Comparison of ENCODE assay signal across 9 mouse cellular contexts in genomic region chr12:86879446-86880085, GRCm38 (mm10). TPM values are rescaled to one million over a fixed set of nuclear protein-coding genes. Genes with fewer than 3 reads are reported as not detected.
A peak's percentile ranks its signal among the peaks of the same experiment; 100 is the strongest.
DNase-seq lines count a peak whose midpoint lies in the region; ATAC-seq lines count a peak whose summit lies in the region.
"Had no signal": no experiment of that assay in that cellular context is flagged by ENCODE, and none has a peak within 500 bp of the region (broad histone marks: within the 10 kb centered on the region; RNA-seq: fewer than 3 reads in every experiment).

No protein-coding gene starts in this region.

- peaks cover 29% of the 10 kb centered on the region for H3K4me1 ChIP-seq in kidney, embryonic 14.5 days (ENCODE audit: control insufficient read depth, insufficient read depth, low read length)
- H3K4me1 ChIP-seq in forebrain, embryonic 16.5 days (replicated peaks; ENCODE audit: control insufficient read depth, insufficient read depth, low read length), result peaks cover 26% of the 10 kb centered on the region
- H3K4me1 ChIP-seq in midbrain, embryonic 16.5 days (ENCODE audit: control insufficient read depth, insufficient read depth, low read length), result peaks cover 22% of the 10 kb centered on the region

- no peak overlapping the region for H3K4me2 ChIP-seq in kidney, embryonic 14.5 days (replicated peaks; ENCODE audit: low read depth, low read length)
- H3K4me2 ChIP-seq in forebrain, embryonic 16.5 days (ENCODE audit: low read length), result peak overlapping the region; percentile 60
- H3K4me2 ChIP-seq in midbrain, embryonic 16.5 days (ENCODE audit: low read length), result peak overlapping the region; percentile 79

- H3K36me3 ChIP-seq in kidney, embryonic 14.5 days (ENCODE audit: control insufficient read depth, insufficient read depth, low read length), result peaks cover 11% of the 10 kb centered on the region; the same call in 1 of the 2 replicates
- H3K36me3 ChIP-seq in forebrain, embryonic 16.5 days (ENCODE audit: control insufficient read depth, insufficient read depth), result no peaks in the 10 kb centered on the region
- H3K36me3 ChIP-seq in midbrain, embryonic 16.5 days (ENCODE audit: control insufficient read depth, insufficient read depth, low read length), result no peaks in the 10 kb centered on the region; the same call in 1 of the 2 replicates

- intact Hi-C loops in left cerebral cortex, postnatal 10 days (cut with DNase I), result loop anchor here (5.0 kb wide), 1 partner anchor 77 kb away; no protein-coding TSS in a partner anchor

- H3K27me3 ChIP-seq in kidney, embryonic 14.5 days (ENCODE audit: control insufficient read depth, insufficient read depth, low read length), result no peaks in the 10 kb centered on the region
- no peaks in the 10 kb centered on the region for H3K27me3 ChIP-seq in forebrain, embryonic 16.5 days (replicated peaks; ENCODE audit: control insufficient read depth, insufficient read depth, low read length)
- H3K27me3 ChIP-seq in midbrain, embryonic 16.5 days (ENCODE audit: control insufficient read depth, insufficient read depth, low read depth, low read length), result no peaks in the 10 kb centered on the region
- H3K27me3 ChIP-seq: limb, embryonic 15.5 days had no signal

- H3K9me3 ChIP-seq in kidney, embryonic 14.5 days (ENCODE audit: control insufficient read depth, low read length), result no peaks in the 10 kb centered on the region
- H3K9me3 ChIP-seq in forebrain, embryonic 16.5 days (ENCODE audit: control insufficient read depth, low read length), result no peaks in the 10 kb centered on the region
- H3K9me3 ChIP-seq in midbrain, embryonic 16.5 days (replicated peaks; ENCODE audit: control insufficient read depth, low read length, poor library complexity, severe bottlenecking), result no peaks in the 10 kb centered on the region
- H3K9me3 ChIP-seq: limb, embryonic 15.5 days had no signal

- peak overlapping the region; percentile 42 for H3K27ac ChIP-seq in kidney, embryonic 14.5 days (ENCODE audit: low read depth, low read length)
- H3K27ac ChIP-seq in forebrain, embryonic 16.5 days (ENCODE audit: low read length), result peak overlapping the region; percentile 8; the same call in 1 of the 2 replicates
- peak overlapping the region; percentile 56 for H3K27ac ChIP-seq in midbrain, embryonic 16.5 days (ENCODE audit: low read length)

- DNase-seq in kidney, adult 11 months, result no peak
- DNase-seq in adipocyte (ENCODE audit: low spot score), result peak; percentile 43
- no peak for DNase-seq in urinary bladder, postnatal 14 days (ENCODE audit: low spot score)
- DNase-seq in left cerebral cortex, postnatal 10 days (ENCODE audit: extremely low spot score in 1 of 2, low spot score in 2 of 2), result no peak
- DNase-seq: thymus, postnatal 25 days had no signal

- H3K9ac ChIP-seq in kidney, embryonic 14.5 days (ENCODE audit: low read depth, low read length), result no peak overlapping the region
- 0 out of 2 replicates have a peak overlapping the region, but pooled peaks have one; percentile 11 for H3K9ac ChIP-seq in forebrain, embryonic 16.5 days (replicated peaks; ENCODE audit: low read depth, low read length)
- no peak overlapping the region for H3K9ac ChIP-seq in midbrain, embryonic 16.5 days (ENCODE audit: low read depth, low read length)
- H3K9ac ChIP-seq: limb, embryonic 15.5 days had no signal

- no peak overlapping the region for H3K4me3 ChIP-seq in kidney, embryonic 14.5 days (ENCODE audit: low read length)
- H3K4me3 ChIP-seq in forebrain, embryonic 16.5 days (replicated peaks; ENCODE audit: low read length), result peak overlapping the region; percentile 35
- H3K4me3 ChIP-seq in midbrain, embryonic 16.5 days (ENCODE audit: low read depth, low read length), result peak overlapping the region; percentile 33
- H3K4me3 ChIP-seq: limb, embryonic 15.5 days had no signal

- ATAC-seq in kidney, embryonic 14.5 days (ENCODE audit: low FRiP score, low TSS enrichment), result no peak
- no peak for ATAC-seq in forebrain, embryonic 16.5 days
- no peak for ATAC-seq in midbrain, embryonic 16.5 days

- 54% methylated on average over 6 of the region's 6 CpGs for WGBS in kidney, embryonic 14.5 days
- 31% methylated on average over 6 of the region's 6 CpGs for WGBS in forebrain, embryonic 16.5 days
- 40% methylated on average over 6 of the region's 6 CpGs for WGBS in midbrain, embryonic 16.5 days

RNA-seq across cellular contexts. Expression of gene Irf2bpl, which starts 5.0 kb away (rescaled TPM):
- 25.8 and 34.8 TPM in 2 replicates for polyA plus RNA-seq in kidney, embryonic 14.5 days (2014; fragmentation: Nextera tagmentation; extraction: Ambion mirVana)
- 67.0 and 74.0 TPM in 2 replicates for polyA plus RNA-seq in forebrain, embryonic 16.5 days (2015; fragmentation: Nextera tagmentation; extraction: Ambion mirVana)
- polyA plus RNA-seq in midbrain, embryonic 16.5 days (2015; fragmentation: Nextera tagmentation; extraction: Ambion mirVana), result 69.3 and 76.9 TPM in 2 replicates
- 10 to 100 TPM; 86.4 to 89.5 TPM for total RNA-seq in left cerebral cortex, postnatal 10 days (2021)
